Mouse (Mus musculus): ENCODE measurements around the gene Islr.

The Islr gene

DNA sequence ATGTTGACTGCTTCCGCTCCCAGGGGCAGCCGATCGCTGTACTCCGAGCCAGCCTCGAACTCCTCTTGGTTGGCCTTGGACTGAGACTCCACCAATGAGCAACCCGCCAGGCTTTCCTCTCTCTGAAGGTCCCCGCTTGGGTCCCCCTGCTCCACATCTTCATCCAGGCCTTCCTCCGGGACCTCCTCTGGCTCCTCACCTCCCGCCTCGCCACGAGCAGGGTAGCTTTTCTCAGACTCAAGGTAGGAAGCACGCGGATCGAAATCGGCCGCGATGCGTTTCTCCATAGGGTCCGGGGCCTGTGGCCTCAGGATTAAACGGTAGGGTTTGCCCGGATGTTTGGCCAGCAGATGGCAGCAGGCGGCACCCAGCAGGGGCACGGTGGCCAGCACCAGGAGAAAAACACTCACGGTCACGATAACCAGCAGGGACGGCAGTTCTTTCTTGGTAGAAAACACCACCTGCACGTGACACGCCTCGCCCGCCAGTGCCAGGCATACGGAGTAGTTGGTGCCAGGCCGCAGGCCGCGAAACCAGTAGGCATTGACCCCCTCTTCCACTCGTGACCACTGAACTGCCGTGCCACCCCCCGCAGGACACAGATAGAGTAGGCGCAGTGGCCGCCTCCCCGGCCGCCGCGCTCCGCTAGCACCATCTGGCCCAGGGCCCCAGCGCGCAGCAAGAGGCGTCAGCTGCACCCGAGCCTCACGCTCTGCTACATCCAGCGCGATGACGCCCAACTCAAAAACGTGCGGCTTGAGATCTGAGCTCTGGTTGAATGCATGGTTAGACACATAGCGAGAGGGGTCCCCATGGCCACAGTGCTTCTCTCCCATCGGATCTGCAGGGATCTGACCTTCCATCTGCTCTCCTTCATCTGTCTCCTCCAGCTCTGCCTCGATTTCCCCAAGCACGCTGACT, 6.1 kb downstream of the Islr start:
- in situ Hi-C loops (cut with MseI, MboI) = no loop called here

- in situ Hi-C loops (cut with MseI, MboI) = no loop called here
Measured at GRCm38 (mm10) chr9:58196610-58197567, 7.2 kb downstream of the Islr start.

DNA sequence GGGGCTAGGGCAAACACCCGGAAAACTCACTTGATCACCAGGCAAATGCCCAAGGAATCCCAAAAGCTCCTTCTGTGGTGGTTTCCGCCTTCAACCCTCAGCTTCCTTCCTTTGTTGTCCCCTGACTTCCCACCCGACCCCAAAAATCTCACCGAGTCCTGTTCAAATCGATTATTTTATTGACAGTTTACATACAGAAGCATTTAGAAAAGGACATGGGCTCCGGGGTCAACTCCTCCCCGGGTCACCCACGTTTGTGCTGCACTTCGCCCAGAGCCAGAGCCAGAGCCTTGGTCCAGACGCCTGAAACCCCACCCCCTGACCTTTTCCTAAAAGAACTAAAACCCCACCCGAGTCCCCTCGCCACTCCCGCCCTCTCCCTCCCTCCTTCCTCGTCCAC, 8.0 kb downstream of the Islr start:
- in situ Hi-C loops (cut with MseI, MboI) = no loop called here

DNA sequence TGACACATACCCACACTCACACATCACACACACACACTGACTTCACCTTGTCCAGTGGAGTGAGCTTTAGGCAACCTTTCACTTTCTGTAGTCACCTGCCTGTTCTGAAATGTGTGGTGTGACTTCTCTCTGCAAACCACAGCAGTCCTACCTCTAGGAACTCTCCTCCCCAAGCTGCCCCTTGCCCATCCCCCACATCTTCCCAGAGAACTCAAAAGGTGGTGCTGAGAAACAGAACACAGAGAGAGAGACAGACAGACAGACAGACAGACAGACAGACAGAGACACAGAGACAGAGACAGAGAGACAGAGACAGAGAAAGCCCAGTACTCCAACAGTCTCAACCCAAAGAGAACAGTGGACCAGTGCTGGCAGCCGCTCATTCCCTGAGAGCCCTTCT, 8.4 kb downstream of the Islr start:
- in situ Hi-C loops (cut with MseI, MboI) = no loop called here

DNA sequence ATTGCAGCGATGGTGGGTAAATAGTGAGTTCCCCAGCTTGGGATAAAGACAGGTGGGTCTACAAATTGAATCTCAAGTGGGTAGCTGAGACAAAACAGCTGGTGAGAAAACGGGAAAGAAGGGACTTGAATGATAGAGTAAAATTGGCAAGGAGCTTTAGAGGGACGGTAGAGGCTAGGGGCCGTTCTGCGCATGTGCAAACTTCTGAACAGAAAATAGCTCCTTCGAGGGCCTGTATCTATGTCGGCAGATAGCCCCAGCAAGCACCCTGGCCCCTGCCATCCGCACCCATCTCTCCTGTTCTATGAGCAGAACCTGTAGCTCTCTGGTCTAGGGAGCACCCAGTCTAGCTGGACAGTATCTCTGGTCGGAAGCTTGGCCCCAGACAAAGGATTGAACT, 9.9 kb downstream of the Islr start:
- in situ Hi-C loops (cut with MseI, MboI) = no loop called here

DNA sequence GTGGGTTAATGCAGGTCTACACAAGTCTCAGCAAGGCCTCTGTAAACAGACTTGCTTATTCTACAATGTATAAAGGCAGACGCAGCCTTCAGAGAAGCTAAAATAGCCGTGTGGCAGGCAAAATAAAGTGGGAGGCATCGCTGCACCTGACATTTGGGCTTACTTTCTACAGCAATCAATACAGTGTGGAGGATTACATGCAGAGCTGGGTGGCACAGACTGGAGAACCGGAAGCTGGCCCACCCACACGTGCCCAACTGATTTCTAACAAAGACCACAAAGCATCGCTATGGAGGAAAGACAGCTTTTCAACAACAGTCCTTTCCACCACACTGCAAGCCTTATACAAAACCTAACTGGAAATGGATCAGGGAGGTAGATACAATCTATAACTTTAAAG, 19.6 kb downstream of the Islr start:
- in situ Hi-C loops (cut with MseI, MboI) = no loop called here

DNA sequence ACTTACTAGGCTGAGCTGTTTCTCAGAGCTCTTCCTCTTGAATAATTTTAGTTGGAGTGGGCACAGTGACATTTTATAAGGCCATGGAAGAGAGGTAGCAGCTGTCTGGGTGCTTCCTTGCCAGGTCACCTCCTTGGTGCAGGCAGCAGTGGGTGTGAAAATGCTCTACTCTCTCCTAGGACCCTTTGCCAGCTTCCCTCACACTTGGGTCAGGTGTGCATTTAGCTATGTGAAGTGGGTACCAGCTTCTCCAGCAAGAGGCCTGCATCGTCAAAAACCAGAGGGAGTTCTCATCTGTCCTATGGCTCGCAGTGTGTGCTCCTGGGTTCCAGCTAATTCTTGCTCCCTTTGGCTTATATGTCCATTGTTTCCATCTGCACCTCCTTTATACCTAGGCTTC, 24.7 kb downstream of the Islr start:
- in situ Hi-C loops (cut with MseI, MboI) = no loop called here

GRCm38 (mm10) chr9:58177165-58177564, 26.9 kb downstream of the Islr start:
- in situ Hi-C loops (cut with MseI, MboI) = no loop called here

- in situ Hi-C loops (cut with MseI, MboI) = no loop called here
Measured at GRCm38 (mm10) chr9:58175745-58176487, 28.2 kb downstream of the Islr start.

DNA sequence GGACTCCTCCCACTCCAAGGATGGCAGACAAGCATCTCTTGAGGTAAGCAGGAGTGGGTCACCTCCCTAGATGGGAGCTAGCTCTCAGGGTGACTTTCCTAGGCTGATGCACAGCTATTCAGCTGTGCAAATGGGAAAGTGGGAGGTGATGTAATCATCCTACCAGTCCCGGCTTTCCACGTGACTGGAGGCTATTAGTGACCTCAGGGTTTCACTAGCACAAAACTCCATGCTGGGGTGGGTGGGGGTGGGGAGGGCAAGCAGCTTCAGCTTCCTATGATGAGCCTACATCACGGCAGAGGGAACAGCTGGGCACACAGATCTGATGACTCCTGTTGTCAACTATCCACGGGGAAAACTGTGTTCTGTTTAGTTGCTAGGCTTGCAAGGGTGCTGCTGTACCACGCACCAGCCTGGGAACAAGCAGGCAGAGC, 29.3 kb downstream of the Islr start:
- in situ Hi-C loops (cut with MseI, MboI) = no loop called here

- in situ Hi-C loops (cut with MseI, MboI) = no loop called here
Measured at GRCm38 (mm10) chr9:58172863-58173262, 31.2 kb downstream of the Islr start.

DNA sequence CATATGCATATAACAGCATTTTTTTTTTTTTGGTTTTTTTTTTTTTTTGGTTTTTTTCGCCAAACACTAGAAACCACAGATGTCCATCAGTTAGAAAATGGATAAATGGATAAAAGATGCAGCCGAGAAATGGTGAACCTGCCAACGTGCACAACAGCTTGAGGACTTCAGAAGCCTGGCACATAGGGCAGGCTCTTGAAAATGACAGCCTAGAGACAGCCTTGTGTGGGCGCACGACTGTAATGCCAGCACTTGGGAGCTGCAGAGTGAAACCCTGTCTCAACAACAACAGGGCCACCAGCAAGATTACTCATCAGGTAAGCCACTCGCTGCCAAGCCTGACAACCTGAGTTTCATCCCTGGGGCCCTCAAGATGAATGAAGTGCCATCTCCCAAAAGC, 34.7 kb downstream of the Islr start:
- in situ Hi-C loops (cut with MseI, MboI) = no loop called here

DNA sequence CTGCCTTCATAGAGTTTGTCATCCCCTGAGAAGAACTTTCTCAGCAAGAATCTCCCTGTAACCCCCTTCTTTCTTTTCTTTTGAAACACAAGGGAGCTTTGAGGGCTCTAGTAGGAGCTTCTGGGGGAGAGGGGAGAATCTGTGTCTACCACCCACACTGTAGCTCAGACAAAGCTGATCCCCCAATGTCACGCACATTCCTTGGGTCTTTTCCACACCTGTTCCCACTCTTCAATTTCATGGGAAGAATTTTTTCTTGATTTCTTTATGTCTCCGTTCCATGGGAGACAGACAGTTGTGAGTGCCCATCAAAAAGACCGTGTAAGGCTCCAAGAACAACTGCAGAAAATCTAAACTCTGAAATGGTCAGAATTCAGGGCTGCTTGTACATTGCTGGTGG, 35.2 kb downstream of the Islr start:
- in situ Hi-C loops (cut with MseI, MboI) = no loop called here

GRCm38 (mm10) chr9:58165779-58166178, 38.3 kb downstream of the Islr start:
- in situ Hi-C loops (cut with MseI, MboI) = no loop called here

DNA sequence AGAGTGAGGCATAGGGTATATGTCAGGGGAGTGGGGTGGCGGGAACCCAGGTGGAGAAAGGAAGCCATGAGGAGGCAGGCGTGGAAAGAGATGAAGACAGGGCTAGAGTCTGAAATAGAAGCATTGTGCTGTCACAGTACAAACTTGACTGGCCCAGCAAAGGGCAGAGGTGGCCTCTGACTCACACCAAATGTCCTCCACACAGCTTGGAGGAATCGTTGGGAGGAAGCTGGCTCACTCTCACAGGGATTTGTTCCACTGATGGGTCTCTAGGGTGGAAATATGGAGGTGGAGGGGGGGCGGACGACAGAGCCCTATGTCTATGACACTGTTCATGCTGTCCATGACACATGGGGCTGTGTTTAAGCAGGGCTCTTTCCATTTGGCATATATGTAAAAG, 41.0 kb downstream of the Islr start:
- in situ Hi-C loops (cut with MseI, MboI) = no loop called here

- in situ Hi-C loops (cut with MseI, MboI) = no loop called here
Measured at GRCm38 (mm10) chr9:58162173-58162572, 41.9 kb downstream of the Islr start.

GRCm38 (mm10) chr9:58160315-58160714, 43.8 kb downstream of the Islr start:
- in situ Hi-C loops (cut with MseI, MboI) = no loop called here

DNA sequence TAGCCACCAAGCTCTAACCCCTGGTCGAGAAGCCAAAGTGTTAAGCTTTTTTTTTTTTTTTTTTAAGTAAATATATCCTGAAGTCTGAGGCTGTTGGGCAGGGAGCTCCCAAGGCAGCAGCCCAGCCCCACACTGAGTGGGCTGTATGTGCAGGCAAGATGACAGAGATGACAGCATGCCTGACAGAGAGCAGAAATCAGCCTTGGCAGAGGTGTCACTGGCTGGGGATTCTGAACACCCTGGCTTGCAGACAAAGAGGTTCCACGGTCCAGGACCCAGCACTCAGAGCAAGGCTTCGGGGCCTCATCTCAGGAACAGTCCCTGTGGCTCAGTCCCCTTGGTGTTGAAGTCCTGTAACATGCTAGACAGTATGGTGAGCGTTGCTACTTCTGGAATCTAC, 44.3 kb downstream of the Islr start:
- in situ Hi-C loops (cut with MseI, MboI) = no loop called here

- in situ Hi-C loops (cut with MseI, MboI) = no loop called here
Measured at GRCm38 (mm10) chr9:58158541-58159311, 45.4 kb downstream of the Islr start.

GRCm38 (mm10) chr9:58157838-58158237, 46.3 kb downstream of the Islr start:
- in situ Hi-C loops (cut with MseI, MboI) = no loop called here
